Comparison of ENCODE assay signal across 16 mouse cellular contexts in the genomic region with DNA sequence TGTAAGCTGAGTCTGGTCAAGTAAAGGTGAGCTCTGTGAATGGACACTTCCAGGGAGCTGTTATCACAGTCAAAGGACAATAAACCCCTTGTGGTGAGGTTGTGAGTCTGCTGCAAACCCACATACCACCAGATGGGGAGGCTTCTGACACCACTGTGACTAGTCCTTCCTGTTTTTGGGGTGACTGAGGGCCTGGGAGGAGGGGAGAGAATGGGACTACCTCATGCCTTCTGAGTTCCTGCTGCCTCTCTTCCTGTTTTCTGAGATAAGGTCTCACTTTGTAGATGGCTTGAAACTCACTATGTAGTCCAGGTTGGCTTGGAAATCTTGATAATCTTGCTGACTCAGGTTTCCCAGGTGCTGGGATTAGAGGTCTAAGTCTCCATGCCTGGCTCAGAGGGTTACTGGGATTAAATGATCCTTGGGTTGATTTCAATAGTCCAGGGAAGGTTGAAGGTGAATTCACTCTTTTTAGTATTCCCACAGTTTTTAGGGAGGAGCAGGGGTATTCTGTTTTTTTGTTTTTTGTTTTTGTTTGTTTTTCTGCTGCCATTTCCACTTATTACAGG. TPM values are rescaled to one million over a fixed set of nuclear protein-coding genes. Genes with fewer than 3 reads are reported as not detected.
DNase-seq lines count a peak whose midpoint lies in the region; ATAC-seq and TF ChIP-seq lines count a peak whose summit lies in the region.
"Had no signal": no experiment of that assay in that cellular context is flagged by ENCODE, and none has a peak within 500 bp of the region (broad histone marks: within the 10 kb centered on the region; RNA-seq: fewer than 3 reads in every experiment).

No protein-coding gene starts in this region.

- H3K27ac ChIP-seq in bone marrow macrophage, adult 2 months (ENCODE audit: insufficient read depth, low read depth, low read length), result peak overlapping the region; percentile 30; the same call in 1 of the 2 replicates
- H3K27ac ChIP-seq in kidney, adult 2 months (ENCODE audit: insufficient read depth, low read depth, low read length), result no peak overlapping the region
- H3K27ac ChIP-seq in forebrain, embryonic 12.5 days, result no peak overlapping the region
- H3K27ac ChIP-seq: intestine, embryonic 15.5 days; stomach, embryonic 15.5 days had no signal

- H3K27me3 ChIP-seq in kidney, adult 2 months (replicated peaks; ENCODE audit: control insufficient read depth, insufficient read depth, low read length), result no peaks in the 10 kb centered on the region
- H3K27me3 ChIP-seq in forebrain, embryonic 12.5 days, result no peaks in the 10 kb centered on the region
- H3K27me3 ChIP-seq: intestine, embryonic 15.5 days; stomach, embryonic 15.5 days had no signal

- no peak for TF ChIP-seq POLR2A in lung, adult 2 months (IDR thresholded peaks at IDR 0.05; ENCODE audit: borderline replicate concordance, extremely low read depth, low read depth, low read length)
- no peak for TF ChIP-seq POLR2A in bone marrow macrophage, adult 2 months (IDR thresholded peaks at IDR 0.05; ENCODE audit: borderline replicate concordance, low read depth, low read length)
- no peak for TF ChIP-seq POLR2A in kidney, adult 2 months (IDR thresholded peaks at IDR 0.05; ENCODE audit: low read depth, low read length)

- no peaks in the 10 kb centered on the region for H3K9me3 ChIP-seq in forebrain, embryonic 12.5 days
- H3K9me3 ChIP-seq: intestine, embryonic 15.5 days; stomach, embryonic 15.5 days had no signal

- TF ChIP-seq CTCF in lung, adult 2 months (IDR thresholded peaks at IDR 0.05; ENCODE audit: insufficient read depth, low read length), result no peak
- TF ChIP-seq CTCF in bone marrow macrophage, adult 2 months (IDR thresholded peaks at IDR 0.05; ENCODE audit: low read depth, low read length), result no peak
- TF ChIP-seq CTCF in kidney, adult 2 months (conservative IDR thresholded peaks at IDR 0.05; ENCODE audit: insufficient read depth, insufficient read length, low read depth, low read length), result no peak

- no peaks in the 10 kb centered on the region for H3K4me1 ChIP-seq in lung, adult 2 months (ENCODE audit: control insufficient read depth, insufficient read depth, low read length)
- H3K4me1 ChIP-seq in bone marrow macrophage, adult 2 months (ENCODE audit: control insufficient read depth, insufficient read depth, low read length), result peaks cover 14% of the 10 kb centered on the region
- H3K4me1 ChIP-seq in kidney, adult 2 months (ENCODE audit: control insufficient read depth, insufficient read depth, low read length), result no peaks in the 10 kb centered on the region
- H3K4me1 ChIP-seq in forebrain, embryonic 12.5 days, result no peaks in the 10 kb centered on the region
- H3K4me1 ChIP-seq: intestine, embryonic 15.5 days; stomach, embryonic 15.5 days had no signal

- no peak overlapping the region for H3K9ac ChIP-seq in forebrain, embryonic 12.5 days
- H3K9ac ChIP-seq: intestine, embryonic 15.5 days; lung, embryonic 14.5 days; stomach, embryonic 15.5 days had no signal

- H3K36me3 ChIP-seq in kidney, adult 2 months (ENCODE audit: control insufficient read depth, insufficient read depth, low read length), result no peaks in the 10 kb centered on the region
- H3K36me3 ChIP-seq in forebrain, embryonic 12.5 days (replicated peaks), result no peaks in the 10 kb centered on the region
- H3K36me3 ChIP-seq: intestine, embryonic 15.5 days; stomach, embryonic 15.5 days had no signal

- H3K4me2 ChIP-seq in forebrain, embryonic 12.5 days, result no peak overlapping the region
- H3K4me2 ChIP-seq: intestine, embryonic 15.5 days; lung, embryonic 14.5 days; stomach, embryonic 15.5 days had no signal

- ATAC-seq in megakaryocyte progenitor cell, adult 5-6 weeks (replicated peaks; ENCODE audit: poor library complexity), result peak; percentile 100
- ATAC-seq in forebrain, embryonic 12.5 days (ENCODE audit: low FRiP score), result no peak
- ATAC-seq: forebrain, embryonic 16.5 days; intestine, embryonic 15.5 days had no signal

- DNase-seq in lung, postnatal 25 days (ENCODE audit: low spot score), result peak; percentile 20
- no peak for DNase-seq in lung, adult 2 months
- DNase-seq in thymus, postnatal 36 days, result peak; percentile 23 to 47
- no peak for DNase-seq in adrenal gland, postnatal 14 days
- DNase-seq in kidney, adult 2 months, result no peak
- DNase-seq: adrenal gland, adult 2 months; cerebellum, adult 8-10 months; gastrocnemius, postnatal 36 days; lung, embryonic 14.5 days; retina, postnatal 1 day had no signal

- no peak overlapping the region for H3K4me3 ChIP-seq in lung, adult 2 months (replicated peaks; ENCODE audit: extremely low read depth, low read depth, low read length)
- H3K4me3 ChIP-seq in bone marrow macrophage, adult 2 months (ENCODE audit: insufficient read depth, low read length), result no peak overlapping the region
- no peak overlapping the region for H3K4me3 ChIP-seq in kidney, adult 2 months (ENCODE audit: insufficient read depth, low read depth, low read length)
- H3K4me3 ChIP-seq in forebrain, embryonic 12.5 days (replicated peaks), result no peak overlapping the region
- H3K4me3 ChIP-seq: intestine, embryonic 15.5 days; stomach, embryonic 15.5 days had no signal

RNA-seq across cellular contexts. Expression of gene Tgm4, which starts 24.3 kb away (rescaled TPM):
- 0.24 and 0.28 TPM in 2 replicates for polyA plus RNA-seq in lung, adult 2 months (2012; rRNA removed)
- not detected in 2 replicates for polyA plus RNA-seq in bone marrow macrophage, adult 2 months (2012; ENCODE audit: insufficient read depth, insufficient read length, missing spikeins)
- not detected in 2 replicates for total RNA-seq in megakaryocyte progenitor cell, adult 5-6 weeks (2015)
- total RNA-seq in megakaryocyte progenitor cell, adult 5-6 weeks (2017), result 0.04 TPM in 1 of 2 replicates, not detected in the other
- total RNA-seq in adrenal gland, postnatal 14 days (2021), result 0.70 and 0.86 TPM in 2 replicates
- polyA plus RNA-seq in kidney, adult 2 months (2012; rRNA removed), result 0.04 TPM in 1 of 2 replicates, not detected in the other
- polyA plus RNA-seq in forebrain, embryonic 12.5 days (2016; fragmentation: Nextera tagmentation; extraction: Ambion mirVana), result 0.88 and 0.97 TPM in 2 replicates
- total RNA-seq: gastrocnemius, postnatal 36 days had no signal

RNA-seq across cellular contexts. Expression of gene Tmem42, which starts 37.7 kb away (rescaled TPM):
- polyA plus RNA-seq in lung, adult 2 months (2012; rRNA removed), result 28.4 and 30.1 TPM in 2 replicates
- polyA plus RNA-seq in bone marrow macrophage, adult 2 months (2012; ENCODE audit: insufficient read depth, insufficient read length, missing spikeins), result 4.9 and 5.5 TPM in 2 replicates
- 12.7 and 15.7 TPM in 2 replicates for total RNA-seq in megakaryocyte progenitor cell, adult 5-6 weeks (2015)
- 8.5 and 8.7 TPM in 2 replicates for total RNA-seq in megakaryocyte progenitor cell, adult 5-6 weeks (2017)
- total RNA-seq in adrenal gland, postnatal 14 days (2021), result 14.8 and 19.3 TPM in 2 replicates
- polyA plus RNA-seq in kidney, adult 2 months (2012; rRNA removed), result 19.8 and 23.1 TPM in 2 replicates
- polyA plus RNA-seq in forebrain, embryonic 12.5 days (2016; fragmentation: Nextera tagmentation; extraction: Ambion mirVana), result 16.6 and 17.8 TPM in 2 replicates

RNA-seq across cellular contexts. Expression of gene Zdhhc3, which starts 54.2 kb away (rescaled TPM):
- polyA plus RNA-seq in lung, adult 2 months (2012; rRNA removed), result 253 and 404 TPM in 2 replicates
- 42.8 and 47.5 TPM in 2 replicates for polyA plus RNA-seq in bone marrow macrophage, adult 2 months (2012; ENCODE audit: insufficient read depth, insufficient read length, missing spikeins)
- 48.4 and 58.5 TPM in 2 replicates for total RNA-seq in megakaryocyte progenitor cell, adult 5-6 weeks (2015)
- 46.8 and 48.4 TPM in 2 replicates for total RNA-seq in megakaryocyte progenitor cell, adult 5-6 weeks (2017)
- 59.7 and 62.8 TPM in 2 replicates for total RNA-seq in adrenal gland, postnatal 14 days (2021)
- 97.4 and 141 TPM in 2 replicates for polyA plus RNA-seq in kidney, adult 2 months (2012; rRNA removed)
- polyA plus RNA-seq in forebrain, embryonic 12.5 days (2016; fragmentation: Nextera tagmentation; extraction: Ambion mirVana), result 82.2 and 83.4 TPM in 2 replicates

RNA-seq across cellular contexts. Expression of gene Exosc7, which starts 54.2 kb away (rescaled TPM):
- polyA plus RNA-seq in lung, adult 2 months (2012; rRNA removed), result 57.4 and 80.6 TPM in 2 replicates
- polyA plus RNA-seq in bone marrow macrophage, adult 2 months (2012; ENCODE audit: insufficient read depth, insufficient read length, missing spikeins), result 24.4 and 25.1 TPM in 2 replicates
- total RNA-seq in megakaryocyte progenitor cell, adult 5-6 weeks (2015), result 73.1 and 84.3 TPM in 2 replicates
- total RNA-seq in megakaryocyte progenitor cell, adult 5-6 weeks (2017), result 99.3 and 118 TPM in 2 replicates
- total RNA-seq in adrenal gland, postnatal 14 days (2021), result 40.9 and 44.2 TPM in 2 replicates
- polyA plus RNA-seq in kidney, adult 2 months (2012; rRNA removed), result 34.9 and 44.3 TPM in 2 replicates
- 111 and 116 TPM in 2 replicates for polyA plus RNA-seq in forebrain, embryonic 12.5 days (2016; fragmentation: Nextera tagmentation; extraction: Ambion mirVana)

Comparison
In these comparisons a context has a peak if more than half of its experiments do, and no peak if none do; other contexts are left out.
1. DNase-seq: peak in lung, postnatal 25 days (single experiment) and thymus, postnatal 36 days (2 of 2); none in lung, adult 2 months (single experiment), adrenal gland, postnatal 14 days (single experiment) and kidney, adult 2 months (single experiment).